Mouse (Mus musculus) thymus, adult 2 months (tissue): ENCODE results near the gene Bphl.

Source experiments
- CTCF ChIP-seq: fragments of 200-500 bp; IDR thresholded peaks from 2 replicates; pipeline ENCODE4 v1.5.1; 2012; ENCODE audit warnings: mild to moderate bottlenecking, control low read depth, low read length, moderate library complexity, borderline replicate concordance; ENCODE audit not compliant: control insufficient read depth, poor library complexity, insufficient read depth; ENCODE audit errors: extremely low read depth
- POLR2A ChIP-seq: fragments of 200-500 bp; IDR thresholded peaks from 2 replicates; pipeline ENCODE4 v1.6.1; 2012; ENCODE audit warnings: mild to moderate bottlenecking, low read length, control low read depth, moderate library complexity; ENCODE audit not compliant: control insufficient read depth, poor library complexity, insufficient read depth; ENCODE audit errors: extremely low read depth

DNA sequence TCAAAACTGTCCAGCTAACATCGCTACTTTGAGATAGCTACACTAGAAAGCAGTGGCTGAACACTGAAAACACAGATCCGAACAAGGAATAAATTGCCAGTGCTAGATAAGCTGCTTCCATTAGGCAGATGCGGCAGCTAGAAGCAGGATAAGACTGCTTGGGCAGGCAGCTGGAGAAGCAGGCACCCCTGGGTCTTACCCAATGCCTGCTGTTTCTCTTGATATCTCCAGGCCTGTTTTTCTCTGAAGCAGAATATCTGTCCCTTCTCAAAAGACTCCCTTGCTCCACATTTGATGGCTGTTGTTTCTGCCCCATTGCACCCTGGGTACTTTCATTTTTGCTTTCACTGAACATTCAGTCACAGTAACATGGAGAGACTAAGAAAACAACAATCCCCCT is 63.3 kb downstream of the Bphl start:
- TF ChIP-seq CTCF (no peak), POLR2A (no peak)
